8 mouse cellular contexts compared by ENCODE assay signal in the genomic region with DNA sequence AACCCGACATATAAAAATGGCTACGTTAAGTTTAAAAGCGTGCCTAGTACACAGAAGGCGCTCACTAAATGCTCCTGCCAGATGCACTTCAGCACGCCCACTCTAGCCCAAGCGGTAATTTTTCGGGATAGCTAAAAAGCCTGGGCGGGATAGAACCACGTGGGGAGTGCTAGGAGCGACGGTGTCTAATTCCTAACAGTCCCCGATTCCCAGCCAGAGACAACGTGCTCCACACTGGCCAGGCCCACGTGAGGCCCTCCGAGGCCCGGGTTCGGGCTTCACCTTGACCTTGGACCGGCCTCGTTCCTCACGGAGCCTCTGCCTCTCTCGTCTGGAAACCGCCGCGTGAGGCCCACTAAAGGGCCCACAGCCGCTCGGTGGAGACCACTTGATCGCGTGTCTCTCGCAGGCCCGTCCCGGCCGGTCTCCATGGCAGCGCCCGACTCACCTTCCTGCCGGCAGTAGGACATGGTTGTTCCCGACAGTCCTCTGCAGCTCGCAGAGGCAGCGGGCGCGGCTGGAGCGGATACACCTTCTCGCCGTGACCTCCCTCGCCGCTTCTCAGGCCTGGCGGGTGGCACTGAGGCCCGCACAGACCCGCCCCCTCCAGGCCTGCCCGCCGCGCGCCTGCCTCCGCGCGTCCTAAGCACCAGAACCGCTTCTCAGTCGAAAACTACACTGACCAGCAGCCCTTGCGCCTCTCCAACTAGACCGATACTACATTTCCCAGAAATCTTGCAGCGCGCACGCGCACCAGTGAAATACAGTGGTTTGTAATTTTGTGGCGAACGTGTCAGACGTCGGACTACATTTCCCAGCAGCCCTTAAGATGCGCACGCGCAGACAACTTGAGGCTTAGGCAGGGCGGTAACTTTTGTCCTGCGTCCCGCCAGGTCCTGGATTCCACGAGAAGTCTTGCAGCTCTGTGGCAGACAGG. TPM values are rescaled to one million over a fixed set of nuclear protein-coding genes. Genes with fewer than 3 reads are reported as not detected.
DNase-seq lines count a peak whose midpoint lies in the region; ATAC-seq and TF ChIP-seq lines count a peak whose summit lies in the region.

A gene (minus strand): TSS at position 679 of the 937 bp plus-strand sequence.
A gene (plus strand): TSS at position 836 of the 937 bp plus-strand sequence.

- peak within 1 kb of the TSS; percentile 76 for H3K9ac ChIP-seq in ES-E14 (ENCODE audit: insufficient read depth, low read depth, low read length, poor library complexity, severe bottlenecking)
- H3K9ac ChIP-seq in forebrain, embryonic 15.5 days (replicated peaks) = peak within 1 kb of the TSS; percentile 70

- WGBS in forebrain, embryonic 15.5 days = under 1% methylated on average over 74 of the region's 74 CpGs
- WGBS in lung, adult 2 months = under 1% methylated on average over 74 of the region's 74 CpGs

- peak within 1 kb of the TSS; percentile 69 for H3K4me2 ChIP-seq in forebrain, embryonic 15.5 days (replicated peaks)

- H3K27me3 ChIP-seq in forebrain, embryonic 15.5 days = no peaks in the 10 kb centered on the region

- ATAC-seq in forebrain, embryonic 15.5 days (replicated peaks) = peak; percentile 96
- ATAC-seq in neutrophil, adult 5-6 weeks (ENCODE audit: extremely low read depth, insufficient number of reproducible peaks, low FRiP score, poor library complexity, severe bottlenecking) = peak; percentile 90

- peak within 1 kb of the TSS; percentile 83 to 89 for H3K4me3 ChIP-seq in ES-E14 (ENCODE audit: insufficient read depth in 1 of 2, low read depth in 1 of 2, low read length in 2 of 2, poor library complexity in 1 of 2, severe bottlenecking in 1 of 2)
- H3K4me3 ChIP-seq in forebrain, embryonic 15.5 days = peak within 1 kb of the TSS; percentile 75
- H3K4me3 ChIP-seq in lung, adult 2 months (replicated peaks; ENCODE audit: extremely low read depth, low read depth, low read length) = peak within 1 kb of the TSS; percentile 86

- intact Hi-C loops in heart, postnatal 25 days (cut with DNase I) = loop anchor here (2.0 kb wide), 1 partner anchor 32 kb away; no protein-coding TSS in a partner anchor

- no peak for TF ChIP-seq CTCF in lung, adult 2 months (IDR thresholded peaks at IDR 0.05; ENCODE audit: insufficient read depth, low read length)

- TF ChIP-seq POLR2A in lung, adult 2 months (IDR thresholded peaks at IDR 0.05; ENCODE audit: borderline replicate concordance, extremely low read depth, low read depth, low read length) = peak; percentile 92; the same call in 1 of the 2 replicates

- no peaks in the 10 kb centered on the region for H3K9me3 ChIP-seq in ES-E14 (ENCODE audit: control insufficient read depth, insufficient read depth, low read depth, low read length)
- H3K9me3 ChIP-seq in forebrain, embryonic 15.5 days = no peaks in the 10 kb centered on the region

- DNase-seq in ES-E14 (ENCODE audit: low read depth, low spot score) = peak; percentile 99
- DNase-seq in cerebellum, adult 11-12 months = peak; percentile 99
- DNase-seq in heart, postnatal 25 days (ENCODE audit: low spot score) = peak; percentile 98
- peak; percentile 98 to 100 for DNase-seq in layer of hippocampus, adult 18-20 months (ENCODE audit: low spot score in 2 of 2)
- DNase-seq in lung, adult 2 months = peak; percentile 99
- peak; percentile 98 to 100 for DNase-seq in thymus, adult 18-20 months

- peaks cover 21% of the 10 kb centered on the region for H3K36me3 ChIP-seq in ES-E14 (ENCODE audit: control insufficient read depth, insufficient read depth, low read length, poor library complexity, severe bottlenecking)
- peaks cover 11% of the 10 kb centered on the region for H3K36me3 ChIP-seq in forebrain, embryonic 15.5 days

- peaks cover 6 to 24% of the 10 kb centered on the region in 2 experiments; a peak in 3 of 4 replicates for H3K4me1 ChIP-seq in ES-E14 (ENCODE audit: control insufficient read depth in 2 of 2, insufficient read depth in 2 of 2, low read length in 2 of 2, poor library complexity in 1 of 2)
- H3K4me1 ChIP-seq in forebrain, embryonic 15.5 days = peaks cover 31% of the 10 kb centered on the region
- peaks cover 14% of the 10 kb centered on the region for H3K4me1 ChIP-seq in lung, adult 2 months (ENCODE audit: control insufficient read depth, insufficient read depth, low read length)

- in situ Hi-C loops in ES-E14 (cut with MboI; ENCODE audit: low sequenced_read_pairs in 2 of 2, unreplicated experiment in 2 of 2) = no loop called here

- H3K27ac ChIP-seq in ES-E14 (ENCODE audit: insufficient read depth, low read depth, low read length, poor library complexity, severe bottlenecking) = peak within 1 kb of the TSS; percentile 45; the same call in 1 of the 2 replicates
- H3K27ac ChIP-seq in forebrain, embryonic 15.5 days (replicated peaks) = peak within 1 kb of the TSS; percentile 58

TF ChIP-seq in ES-E14, 5 proteins besides CTCF, POLR2A, EP300 and RAD21:
- TF ChIP-seq CHD2 (IDR thresholded peaks at IDR 0.05; ENCODE audit: low read depth, low read length) (peak; percentile 60; the same call in 1 of the 2 replicates), HCFC1 (IDR thresholded peaks at IDR 0.05; ENCODE audit: borderline replicate concordance, insufficient read depth, low read length) (peak; percentile 100), ZNF384 (IDR thresholded peaks at IDR 0.05; ENCODE audit: low read depth, low read length) (no peak), MAFK (IDR thresholded peaks at IDR 0.05; ENCODE audit: insufficient read depth, low read depth, low read length) (no peak), ZC3H11A (IDR thresholded peaks at IDR 0.05; ENCODE audit: borderline replicate concordance, low read depth, low read length) (no peak)

RNA-seq across cellular contexts. Expression of the first gene that starts in this region (rescaled TPM):
- total RNA-seq in ES-E14 (2012; rRNA removed) = 24.6 and 30.2 TPM in 2 replicates
- polyA plus RNA-seq in forebrain, embryonic 15.5 days (2015; fragmentation: Nextera tagmentation; extraction: Ambion mirVana) = 33.4 and 34.5 TPM in 2 replicates
- total RNA-seq in heart, postnatal 25 days (2021) = 10 to 100 TPM; 15.3 to 15.7 TPM
- total RNA-seq in layer of hippocampus, adult 18-20 months (2021) = 10 to 100 TPM; 19.9 to 21.6 TPM
- polyA plus RNA-seq in lung, adult 2 months (2012; rRNA removed) = 3.5 and 4.4 TPM in 2 replicates
- 8.1 and 8.5 TPM in 2 replicates for total RNA-seq in neutrophil, adult 5-6 weeks (2017)

RNA-seq across cellular contexts. Expression of the second gene that starts in this region (rescaled TPM):
- 87.5 and 116 TPM in 2 replicates for total RNA-seq in ES-E14 (2012; rRNA removed)
- polyA plus RNA-seq in forebrain, embryonic 15.5 days (2015; fragmentation: Nextera tagmentation; extraction: Ambion mirVana) = 54.1 and 57.0 TPM in 2 replicates
- 10 to 100 TPM; 23.5 to 26.0 TPM for total RNA-seq in heart, postnatal 25 days (2021)
- total RNA-seq in layer of hippocampus, adult 18-20 months (2021) = 10 to 100 TPM; 25.9 to 27.4 TPM
- polyA plus RNA-seq in lung, adult 2 months (2012; rRNA removed) = 65.2 and 79.5 TPM in 2 replicates
- total RNA-seq in neutrophil, adult 5-6 weeks (2017) = 167 and 199 TPM in 2 replicates

Comparison
In these comparisons a context has a peak if more than half of its experiments do, and no peak if none do; other contexts are left out.
1. Peak in every context shown above with its lines: DNase-seq, ATAC-seq, H3K4me3 ChIP-seq and H3K27ac ChIP-seq.